In genomic region chr5:107287254-107287907, GRCm38 (mm10) we compare ENCODE assay signal across 8 mouse cellular contexts. TPM values are rescaled to one million over a fixed set of nuclear protein-coding genes. Genes with fewer than 3 reads are reported as not detected.
DNase-seq lines count a peak whose midpoint lies in the region; ATAC-seq and TF ChIP-seq lines count a peak whose summit lies in the region.

No protein-coding gene starts in this region.

- H3K9me3 ChIP-seq in intestine, embryonic 14.5 days (ENCODE audit: control insufficient read depth, low read length): no peaks in the 10 kb centered on the region
- no peaks in the 10 kb centered on the region for H3K9me3 ChIP-seq in lung, embryonic 14.5 days (ENCODE audit: low read depth, low read length)

- peak overlapping the region; percentile 51 for H3K4me2 ChIP-seq in intestine, embryonic 14.5 days (ENCODE audit: low read length)
- peak overlapping the region; percentile 76 for H3K4me2 ChIP-seq in lung, embryonic 14.5 days

- ATAC-seq in intestine, embryonic 14.5 days (replicated peaks; ENCODE audit: low FRiP score, low TSS enrichment, low read depth): no peak
- ATAC-seq in lung, embryonic 14.5 days (ENCODE audit: insufficient read depth): no peak

- H3K27me3 ChIP-seq in intestine, embryonic 14.5 days (replicated peaks; ENCODE audit: control insufficient read depth, insufficient read depth, low read length): no peaks in the 10 kb centered on the region
- H3K27me3 ChIP-seq in lung, embryonic 14.5 days (ENCODE audit: insufficient read depth, low read length): no peaks in the 10 kb centered on the region

- 23% methylated on average over 6 of the region's 6 CpGs for WGBS in intestine, embryonic 14.5 days
- WGBS in lung, embryonic 14.5 days: 25% methylated on average over 6 of the region's 6 CpGs

- peak; percentile 32 for DNase-seq in 3134 (ENCODE audit: extremely low read depth, insufficient read length, low spot score)
- DNase-seq in CD4-positive, CD25-positive, alpha-beta regulatory T cell, adult 2 months (ENCODE audit: low read depth, low spot score): peak; percentile 89
- peak; percentile 75 for DNase-seq in c-Kit-positive CD71-negative TER-119-negative erythroid progenitor cells, embryonic 14.5 days (ENCODE audit: low read depth)
- DNase-seq in gastrocnemius, postnatal 14 days: peak; percentile 77
- DNase-seq in intestine, embryonic 14.5 days (ENCODE audit: low spot score): peak; percentile 78
- DNase-seq in lung, embryonic 14.5 days: peak; percentile 91
- peak; percentile 86 for DNase-seq in retina, embryonic 14.5 days (ENCODE audit: low spot score)
- peak; percentile 49 to 71 for DNase-seq in urinary bladder, postnatal 4 days (ENCODE audit: low spot score in 2 of 2)

- H3K27ac ChIP-seq in intestine, embryonic 14.5 days (ENCODE audit: low read depth): peak overlapping the region; percentile 33; the same call in 1 of the 2 replicates
- H3K27ac ChIP-seq in lung, embryonic 14.5 days (ENCODE audit: low read depth): no peak overlapping the region

- intact Hi-C loops in gastrocnemius, postnatal 14 days (cut with DNase I; ENCODE audit: low total_unique reads): loop anchor here (5.0 kb wide), 1 partner anchor 295 kb away; no protein-coding TSS in a partner anchor

- H3K4me3 ChIP-seq in intestine, embryonic 14.5 days (ENCODE audit: low read depth, low read length): peak overlapping the region; percentile 79
- peak overlapping the region; percentile 86 for H3K4me3 ChIP-seq in lung, embryonic 14.5 days (ENCODE audit: low read depth, low read length)

- peak; percentile 78 for TF ChIP-seq CTCF in lung, embryonic 14.5 days (IDR thresholded peaks at IDR 0.05; ENCODE audit: low read depth)

- peaks cover 14% of the 10 kb centered on the region for H3K4me1 ChIP-seq in intestine, embryonic 14.5 days (replicated peaks; ENCODE audit: control insufficient read depth, insufficient read depth, low read length)
- no peaks in the 10 kb centered on the region for H3K4me1 ChIP-seq in lung, embryonic 14.5 days (ENCODE audit: insufficient read depth)

- H3K9ac ChIP-seq in intestine, embryonic 14.5 days (ENCODE audit: low read length): peak overlapping the region; percentile 77
- H3K9ac ChIP-seq in lung, embryonic 14.5 days: no peak overlapping the region

- H3K36me3 ChIP-seq in intestine, embryonic 14.5 days (ENCODE audit: control insufficient read depth, insufficient read depth, low read length): no peaks in the 10 kb centered on the region
- no peaks in the 10 kb centered on the region for H3K36me3 ChIP-seq in lung, embryonic 14.5 days (ENCODE audit: insufficient read depth)

RNA-seq across cellular contexts. Expression of gene Tgfbr3, which starts 2.0 kb away (rescaled TPM):
- total RNA-seq in gastrocnemius, postnatal 14 days (2021): 10 to 100 TPM; 31.6 to 32.7 TPM
- 24.4 and 28.7 TPM in 2 replicates for polyA plus RNA-seq in intestine, embryonic 14.5 days (2014; fragmentation: Nextera tagmentation; extraction: Ambion mirVana)
- 23.8 and 23.9 TPM in 2 replicates for polyA plus RNA-seq in lung, embryonic 14.5 days (2014; fragmentation: Nextera tagmentation; extraction: Ambion mirVana)

RNA-seq across cellular contexts. Expression of gene Brdt, which starts 43.6 kb away (rescaled TPM):
- total RNA-seq in gastrocnemius, postnatal 14 days (2021): 1 to 10 TPM; 2.4 TPM
- polyA plus RNA-seq in intestine, embryonic 14.5 days (2014; fragmentation: Nextera tagmentation; extraction: Ambion mirVana): 1.6 and 1.7 TPM in 2 replicates
- 1.4 and 1.5 TPM in 2 replicates for polyA plus RNA-seq in lung, embryonic 14.5 days (2014; fragmentation: Nextera tagmentation; extraction: Ambion mirVana)

Comparison
In these comparisons a context has a peak if more than half of its experiments do, and no peak if none do; other contexts are left out.
1. DNase-seq: peak in every context shown above with its lines; median percentile 91 in lung, embryonic 14.5 days; 89 in CD4-positive, CD25-positive, alpha-beta regulatory T cell, adult 2 months; 86 in retina, embryonic 14.5 days; 78 in intestine, embryonic 14.5 days; 77 in gastrocnemius, postnatal 14 days; 75 in c-Kit-positive CD71-negative TER-119-negative erythroid progenitor cells, embryonic 14.5 days; 60 in urinary bladder, postnatal 4 days; 32 in 3134.